Mouse (Mus musculus) kidney, adult 2 months (tissue): Measurements from ENCODE around the gene Fbrs. TPM values are rescaled to one million over a fixed set of nuclear protein-coding genes. Genes with fewer than 3 reads are reported as not detected.

Experiments
- DNase-seq: peaks from one replicate; pipeline ENCODE4 v3.0.0; 2021
- H3K27ac ChIP-seq: fragments of 200-500 bp; 2 replicates; pipeline ENCODE4 v1.5.1; 2012; ENCODE audit warnings: low read depth, low read length, control low read depth, inconsistent platforms; ENCODE audit not compliant: insufficient read depth
- H3K27me3 ChIP-seq: fragments of 200-500 bp; replicated peaks from 2 replicates; pipeline ENCODE4 v1.6.1; 2012; ENCODE audit warnings: mild to moderate bottlenecking, moderate library complexity, low read length, inconsistent platforms; ENCODE audit not compliant: control insufficient read depth, insufficient read depth
- H3K36me3 ChIP-seq: fragments of 200-500 bp; 2 replicates; pipeline ENCODE4 v1.6.1; 2012; ENCODE audit warnings: mild to moderate bottlenecking, moderate library complexity, low read length, inconsistent platforms; ENCODE audit not compliant: control insufficient read depth, insufficient read depth
- H3K4me1 ChIP-seq: fragments of 200-500 bp; 2 replicates; pipeline ENCODE4 v1.6.1; 2011; ENCODE audit warnings: low read length; ENCODE audit not compliant: control insufficient read depth, insufficient read depth
- H3K4me3 ChIP-seq: fragments of 200-500 bp; 2 replicates; pipeline ENCODE4 v1.5.1; 2011; ENCODE audit warnings: mild to moderate bottlenecking, low read depth, low read length, control low read depth; ENCODE audit not compliant: insufficient read depth
- CTCF ChIP-seq: fragments of 200-500 bp; conservative IDR thresholded peaks from 2 replicates; pipeline ENCODE4 v1.5.1; 2011; ENCODE audit warnings: low read depth, mild to moderate bottlenecking, control low read depth, low read length, moderate library complexity, mixed read lengths; ENCODE audit not compliant: insufficient read depth, insufficient read length
- POLR2A ChIP-seq: fragments of 200-500 bp; IDR thresholded peaks from one replicate; pipeline ENCODE4 v1.6.1; 2011; ENCODE audit warnings: low read depth, low read length, control low read depth
- WGBS: fragments of 180-500 bp; shearing (Covaris S2); methylation state at CpG from one replicate; pipeline ENCODE4 v1.1.7; 2018; 5-methylcytosine and 5-hydroxymethylcytosine counted together
- polyA plus RNA-seq: library from polyadenylated mRNA; depleted of rRNA; stranded (reverse); fragments of >200 nt; gene quantifications from 2 replicates; pipeline ENCODE4 v1.2.3, GENCODE M21; 2012; rRNA removed

Fbrs gene
- polyA plus RNA-seq, 1 experiment = 23.7 TPM

- DNase-seq = peak; percentile 99
- Histone ChIP-seq H3K27ac (peak within 1 kb of the TSS; percentile 94), H3K4me3 (peak within 1 kb of the TSS; percentile 68), H3K36me3 (peaks cover 6% of the 10 kb centered on the region), H3K27me3 (no peaks in the 10 kb centered on the region), H3K4me1 (peaks cover 6% of the 10 kb centered on the region; the same call in 1 of the 2 replicates)
- TF ChIP-seq CTCF (no peak), POLR2A (peak; percentile 73)
- WGBS = under 1% methylated on average over 37 of the region's 37 CpGs
These were observed 32.8 kb downstream of the Fbrs start, which contains the start of gene Srcap for GRCm38 (mm10) chr7:127511808-127512230. Gene Srcap (plus strand): TSS chr7:127511983.

DNA sequence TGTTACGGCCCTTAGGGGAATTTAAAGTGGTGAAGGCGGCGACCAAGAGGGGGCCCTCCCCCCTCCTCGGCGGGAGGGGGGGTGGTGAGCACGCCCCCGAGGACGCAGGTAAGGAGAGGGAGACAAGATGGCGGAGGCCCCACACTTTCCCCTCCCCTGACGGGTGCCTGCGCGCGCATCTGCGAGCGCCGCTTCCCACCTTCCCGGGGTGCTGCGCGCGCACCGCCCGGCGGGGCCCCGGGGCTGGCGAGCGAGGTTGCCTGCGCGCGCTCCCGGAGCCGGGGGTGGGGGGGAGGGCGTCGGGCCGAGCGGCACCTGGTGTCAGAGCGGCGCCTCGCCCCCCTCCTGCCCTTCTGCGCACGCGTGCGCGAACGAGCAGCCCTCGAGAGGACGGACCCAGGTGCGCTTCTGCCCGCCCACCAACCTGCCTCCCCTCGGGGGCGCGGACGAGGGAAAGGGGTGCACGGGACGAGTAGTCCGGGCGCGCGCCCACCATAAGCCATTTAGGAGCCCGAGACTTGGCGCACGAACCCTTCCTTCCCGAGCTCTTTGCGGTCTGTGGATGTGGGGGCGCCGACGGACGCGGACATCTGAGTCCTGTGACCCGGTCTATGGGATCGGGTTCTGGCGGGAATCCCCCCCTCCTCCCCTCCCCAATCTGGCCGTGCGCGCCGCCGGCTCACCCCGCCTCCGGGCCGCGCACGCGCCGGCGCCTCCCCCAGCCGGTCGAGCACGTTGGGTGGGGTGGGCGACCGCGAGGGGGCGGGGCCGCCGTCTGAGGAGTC is 33.4 kb downstream of the Fbrs start:
- WGBS = under 1% methylated on average over 80 of the region's 93 CpGs
- peak overlapping the region; percentile 68 for H3K4me3 ChIP-seq
- peaks cover 8% of the 10 kb centered on the region for H3K36me3 ChIP-seq
- peak overlapping the region; percentile 94 for H3K27ac ChIP-seq
- TF ChIP-seq CTCF (no peak), POLR2A (no peak)
- peaks cover 6% of the 10 kb centered on the region; the same call in 1 of the 2 replicates for H3K4me1 ChIP-seq
- DNase-seq = peak; percentile 93
- H3K27me3 ChIP-seq = no peaks in the 10 kb centered on the region

DNA sequence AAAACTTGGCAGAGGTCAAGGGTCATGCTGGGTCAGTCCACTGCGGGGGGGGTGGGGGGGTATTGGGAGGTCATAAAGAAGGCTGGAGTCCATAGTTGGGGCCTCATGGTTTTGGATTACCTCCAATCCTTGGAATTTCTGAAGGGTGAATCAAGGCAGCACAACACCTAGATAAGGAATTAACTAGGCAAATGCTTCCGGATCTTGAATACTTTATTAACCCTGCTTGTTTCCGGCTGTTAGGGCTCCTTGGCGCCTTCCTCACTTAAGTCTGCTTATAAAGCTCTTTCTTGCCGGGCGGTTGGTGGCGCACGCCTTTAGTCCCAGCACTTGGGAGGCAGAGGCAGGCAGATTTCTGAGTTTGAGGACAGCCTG is 34.0 kb downstream of the Fbrs start:
- H3K4me1 ChIP-seq = peaks cover 6% of the 10 kb centered on the region; the same call in 1 of the 2 replicates
- no peak for DNase-seq

DNA sequence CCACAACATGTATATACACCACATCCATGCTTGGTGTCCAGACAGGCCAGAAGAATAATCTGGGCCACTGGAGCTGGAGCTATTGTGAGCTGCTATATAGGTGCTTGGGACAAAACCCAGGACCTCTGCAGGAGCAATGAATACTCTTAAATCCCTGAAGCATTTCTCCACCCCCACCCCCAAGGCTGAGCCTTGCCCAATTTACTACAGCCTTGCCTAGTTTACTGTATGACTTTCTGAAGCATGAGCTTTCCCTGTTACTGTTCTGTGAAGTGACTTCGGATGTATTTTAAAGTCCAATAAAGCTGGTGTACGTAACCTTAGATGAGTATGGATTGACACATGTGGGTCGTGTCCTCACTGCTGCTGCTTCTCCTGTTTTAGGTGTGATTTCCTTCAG is 34.8 kb downstream of the Fbrs start:
- no peaks in the 10 kb centered on the region for H3K27me3 ChIP-seq
- peaks cover 6% of the 10 kb centered on the region; the same call in 1 of the 2 replicates for H3K4me1 ChIP-seq
- H3K36me3 ChIP-seq = peaks cover 9% of the 10 kb centered on the region
- no peak overlapping the region for H3K4me3 ChIP-seq
- WGBS = 42% methylated on average over 3 of the region's 3 CpGs
- peak; percentile 5 for DNase-seq
- TF ChIP-seq POLR2A = no peak
- TF ChIP-seq CTCF = no peak
- H3K27ac ChIP-seq = no peak overlapping the region

More for the DNA sequence above, 34.0 kb downstream of the Fbrs start:
- Histone ChIP-seq H3K27ac (peak overlapping the region; percentile 60), H3K36me3 (peaks cover 9% of the 10 kb centered on the region), H3K27me3 (no peaks in the 10 kb centered on the region), H3K4me3 (peak overlapping the region; percentile 68)
- TF ChIP-seq CTCF = no peak
- TF ChIP-seq POLR2A = no peak
- 1% methylated on average over 8 of the region's 8 CpGs for WGBS

DNA sequence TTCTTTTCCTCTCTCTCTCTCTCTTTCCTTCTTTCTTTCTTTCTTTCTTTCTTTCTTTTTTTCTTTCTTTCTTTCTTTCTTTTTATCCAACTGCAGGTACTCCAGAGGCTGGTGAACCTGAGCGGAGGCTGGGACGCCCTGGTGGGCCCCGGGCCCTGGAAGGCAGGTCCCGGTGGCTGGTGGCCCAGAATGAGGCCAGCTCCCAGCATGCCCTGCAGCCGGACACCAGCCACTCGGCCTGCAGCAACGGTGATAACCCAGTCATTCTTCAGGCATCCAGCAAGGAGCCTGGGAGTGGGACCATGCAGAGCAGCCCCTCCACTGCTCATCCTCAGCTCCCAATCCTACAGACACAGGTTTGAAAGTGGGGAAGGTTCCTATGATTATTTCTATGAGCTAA is 36.8 kb downstream of the Fbrs start:
- Histone ChIP-seq H3K27me3 (no peaks in the 10 kb centered on the region), H3K4me3 (no peak overlapping the region), H3K36me3 (peaks cover 13% of the 10 kb centered on the region), H3K27ac (no peak overlapping the region), H3K4me1 (peaks cover 6% of the 10 kb centered on the region; the same call in 1 of the 2 replicates)
- 82% methylated on average over 7 of the region's 7 CpGs for WGBS
- DNase-seq = no peak
- no peak for TF ChIP-seq POLR2A
- TF ChIP-seq CTCF = no peak

GRCm38 (mm10) chr7:127516344-127516743 is 37.3 kb downstream of the Fbrs start:
- H3K36me3 ChIP-seq = peaks cover 18% of the 10 kb centered on the region
- no peak for DNase-seq
- peaks cover 6% of the 10 kb centered on the region; the same call in 1 of the 2 replicates for H3K4me1 ChIP-seq
- TF ChIP-seq CTCF (no peak), POLR2A (no peak)
- 88% methylated on average over 7 of the region's 7 CpGs for WGBS
- no peak overlapping the region for H3K4me3 ChIP-seq
- H3K27me3 ChIP-seq = no peaks in the 10 kb centered on the region
- no peak overlapping the region for H3K27ac ChIP-seq

DNA sequence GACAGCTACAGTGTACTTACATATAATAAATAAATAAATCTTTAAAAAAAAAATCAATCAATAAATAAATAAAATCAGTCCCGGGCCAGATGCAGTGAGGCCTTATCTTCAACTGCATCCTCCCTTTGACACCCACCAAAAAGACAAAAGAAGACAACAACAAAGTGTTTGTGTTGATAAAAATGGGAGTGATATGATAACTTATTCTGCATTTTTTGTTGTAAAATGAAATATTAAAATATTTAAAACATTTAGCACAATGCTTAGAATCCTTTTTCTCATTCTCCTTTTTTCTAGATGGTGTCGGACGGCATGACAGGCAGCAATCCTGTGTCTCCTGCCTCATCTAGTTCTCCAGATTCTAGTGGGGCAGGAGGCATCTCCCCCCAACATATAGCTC is 40.3 kb downstream of the Fbrs start, which contains the start of gene Gm42715:
Gene Gm42715 (plus strand): TSS at position 301 of the 400 bp plus-strand sequence.
- 98% methylated on average over 3 of the region's 3 CpGs for WGBS
- H3K36me3 ChIP-seq = peaks cover 33% of the 10 kb centered on the region

More for the DNA sequence above, 40.3 kb downstream of the Fbrs start, which contains the start of gene Gm42715:
- no peaks in the 10 kb centered on the region; the same call in 1 of the 2 replicates for H3K4me1 ChIP-seq
- TF ChIP-seq CTCF = no peak
- no peak for TF ChIP-seq POLR2A
- H3K27ac ChIP-seq = no peak within 1 kb of the TSS
- no peak within 1 kb of the TSS for H3K4me3 ChIP-seq
- DNase-seq = no peak
- H3K27me3 ChIP-seq = no peaks in the 10 kb centered on the region

Other genes starting within 250 kb of the Fbrs start
- gene Zfp553, start 246.1 kb upstream of the Fbrs start, polyA plus RNA-seq = 7.9 and 9.6 TPM in 2 replicates
- gene Sept1, start 246.1 kb upstream of the Fbrs start, polyA plus RNA-seq = 24.1 and 38.4 TPM in 2 replicates
- 48.4 and 85.5 TPM in 2 replicates for gene Zfp771, start 234.9 kb upstream of the Fbrs start, polyA plus RNA-seq
- gene Dctpp1, start 218.5 kb upstream of the Fbrs start, polyA plus RNA-seq = 68.9 and 70.5 TPM in 2 replicates
- 153 and 156 TPM in 2 replicates for gene Sephs2, start 205.1 kb upstream of the Fbrs start, polyA plus RNA-seq
- 2.9 and 7.2 TPM in 2 replicates for gene Itgal, start 182.9 kb upstream of the Fbrs start, polyA plus RNA-seq
- 36.7 and 52.0 TPM in 2 replicates for gene Zfp768, start 133.6 kb upstream of the Fbrs start, polyA plus RNA-seq
- 6.5 and 7.2 TPM in 2 replicates for gene Zfp747, start 103.1 kb upstream of the Fbrs start, polyA plus RNA-seq
- gene 9130019O22Rik, start 92.0 kb upstream of the Fbrs start, polyA plus RNA-seq = 3.3 and 3.4 TPM in 2 replicates
- 5.5 and 7.4 TPM in 2 replicates for gene E430018J23Rik, start 85.6 kb upstream of the Fbrs start, polyA plus RNA-seq
- 6.2 and 6.6 TPM in 2 replicates for gene Zfp764, start 72.4 kb upstream of the Fbrs start, polyA plus RNA-seq
- 19.1 TPM in 2 replicates for gene Zfp688, start 57.1 kb upstream of the Fbrs start, polyA plus RNA-seq
- 3.0 and 3.4 TPM in 2 replicates for gene Zfp689, start 30.0 kb upstream of the Fbrs start, polyA plus RNA-seq
- 58.7 and 62.6 TPM in 2 replicates for gene Prr14, start 19.6 kb upstream of the Fbrs start, polyA plus RNA-seq
- gene Srcap, start 32.8 kb downstream of the Fbrs start, polyA plus RNA-seq = 17.0 and 18.6 TPM in 2 replicates
- 12.5 and 13.1 TPM in 2 replicates for gene Gm42715, start 40.4 kb downstream of the Fbrs start, polyA plus RNA-seq
- not detected in 2 replicates for gene Tmem265, start 82.2 kb downstream of the Fbrs start, polyA plus RNA-seq
- gene Phkg2, start 94.1 kb downstream of the Fbrs start, polyA plus RNA-seq = 53.6 and 65.6 TPM in 2 replicates
- 17.1 and 18.6 TPM in 2 replicates for gene Ccdc189, start 109.4 kb downstream of the Fbrs start, polyA plus RNA-seq
- 24.7 and 25.7 TPM in 2 replicates for gene Rnf40, start 109.6 kb downstream of the Fbrs start, polyA plus RNA-seq
- gene Zfp629, start 136.6 kb downstream of the Fbrs start, polyA plus RNA-seq = 12.3 and 16.9 TPM in 2 replicates
- 24.5 and 25.9 TPM in 2 replicates for gene Bcl7c, start 229.7 kb downstream of the Fbrs start, polyA plus RNA-seq
- gene Ctf1, start 233.5 kb downstream of the Fbrs start, polyA plus RNA-seq = 19.4 and 20.6 TPM in 2 replicates